Mouse (Mus musculus) adrenal gland, adult 18-20 months (tissue): ENCODE measurements around the gene Rpl13a. TPM values are rescaled to one million over a fixed set of nuclear protein-coding genes. Genes with fewer than 3 reads are reported as not detected.
"Not testable (repeated sequence)": the region's sequence is repeated elsewhere in the genome, so short reads cannot be mapped to it uniquely, and the experiment has no call there.

Experiments
- DNase-seq, 2 experiments: peaks; one replicate each; pipeline ENCODE4 v3.0.0; 2021 to 2022; ENCODE audit warnings: low spot score in 2 of 2
- total RNA-seq, 2 experiments: library from RNA; stranded (reverse); gene quantifications; 1 replicate in 1 of 2; 2 replicates in 1 of 2; pipeline ENCODE4 v1.2.3; 2021

The Rpl13a gene
- total RNA-seq, 2 experiments from 2014 or later, result 1,445 to 1,619 TPM

GRCm38 (mm10) chr7:45137171-45138006 is 8.8 kb upstream of the Rpl13a start:
- DNase-seq, result no peak

GRCm38 (mm10) chr7:45135993-45136567 is 7.5 kb upstream of the Rpl13a start, which contains the start of the genes Gm45713 and Flt3l:
Gene Gm45713, minus strand, starts transcription at chr7:45136231.
Gene Flt3l, minus strand, starts transcription at chr7:45136432.
- DNase-seq, result peak; percentile 93 to 94

- DNase-seq, result no peak
Observed at GRCm38 (mm10) chr7:45135370-45135769, 6.8 kb upstream of the Rpl13a start.

- no peak for DNase-seq
Observed at GRCm38 (mm10) chr7:45134544-45135026, 6.0 kb upstream of the Rpl13a start.

GRCm38 (mm10) chr7:45133446-45134159 is 5.0 kb upstream of the Rpl13a start:
- DNase-seq, result no peak

GRCm38 (mm10) chr7:45131850-45132249 is 3.3 kb upstream of the Rpl13a start:
- DNase-seq, result no peak

GRCm38 (mm10) chr7:45129776-45130512 is 1.4 kb upstream of the Rpl13a start:
- DNase-seq, result no peak

GRCm38 (mm10) chr7:45129318-45129717 is 757 bp upstream of the Rpl13a start:
- peak in 1 of 2 experiments; percentile 56 for DNase-seq

GRCm38 (mm10) chr7:45127700-45128224 is 799 bp downstream of the Rpl13a start:
- DNase-seq, result no peak

GRCm38 (mm10) chr7:45126844-45127699 is 1.5 kb downstream of the Rpl13a start:
- no peak for DNase-seq

GRCm38 (mm10) chr7:45126147-45126843 is 2.3 kb downstream of the Rpl13a start:
- DNase-seq, result no peak

- DNase-seq, result not testable (repeated sequence)
Observed at GRCm38 (mm10) chr7:45125649-45126048, 2.9 kb downstream of the Rpl13a start.

- no peak for DNase-seq
Observed at GRCm38 (mm10) chr7:45125144-45125600, 3.4 kb downstream of the Rpl13a start.

- peak; percentile 96 for DNase-seq
Observed at GRCm38 (mm10) chr7:45124224-45125143, 4.1 kb downstream of the Rpl13a start, which contains the start of gene Rps11. Gene Rps11, minus strand, starts transcription at chr7:45124439.

- no peak for DNase-seq
Observed at GRCm38 (mm10) chr7:45123186-45123570, 5.4 kb downstream of the Rpl13a start.

- DNase-seq, result no peak
Observed at GRCm38 (mm10) chr7:45122561-45123185, 5.9 kb downstream of the Rpl13a start.

GRCm38 (mm10) chr7:45121966-45122365 is 6.6 kb downstream of the Rpl13a start:
- no peak for DNase-seq
